Mouse (Mus musculus) adrenal gland, postnatal 4 days (tissue): ENCODE measurements at regions not wholly inside any gene's neighbourhood (a gene's known extent, or its start where the extent isn't known, plus 50 kb on each side); places are given as distances from the start of the nearest gene placed in this dataset.
"Not testable (repeated sequence)": the region's sequence is repeated elsewhere in the genome, so short reads cannot be mapped to it uniquely, and the experiment has no call there.

Source experiments
- DNase-seq, 2 experiments: peaks; one replicate each; pipeline ENCODE4 v3.0.0; 2021 to 2022; ENCODE audit warnings: low spot score in 2 of 2, mixed read lengths in 2 of 2

DNA sequence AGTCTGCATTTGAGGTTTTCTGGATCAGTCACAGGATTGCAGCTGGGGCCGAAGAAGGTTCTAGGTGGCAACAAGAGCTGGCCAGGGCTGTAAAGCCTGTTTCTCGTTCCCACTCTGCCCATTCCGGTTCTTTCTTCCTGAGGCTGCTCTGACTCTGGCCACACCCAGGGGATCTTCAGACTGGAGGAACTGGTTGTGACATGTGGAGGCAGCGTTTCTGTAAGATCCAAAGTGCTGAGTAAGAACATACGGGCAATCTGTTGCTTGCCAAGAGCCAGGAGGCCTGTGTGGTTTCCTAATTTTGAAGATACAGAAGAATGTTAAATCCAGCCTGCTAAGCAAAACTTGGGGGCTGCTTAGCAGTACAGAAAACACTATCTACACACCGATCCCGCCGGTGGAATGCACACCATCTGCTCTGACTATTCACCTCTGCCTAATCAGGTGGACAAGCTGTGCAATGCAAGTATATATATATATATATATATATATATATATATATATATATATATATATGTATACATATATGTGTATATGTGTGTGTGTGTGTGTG is 99.3 kb upstream of the Bmp2k start:
- no peak for DNase-seq

GRCm38 (mm10) chr5:96898695-96899094 is 98.8 kb upstream of the Bmp2k start:
- DNase-seq = no peak

DNA sequence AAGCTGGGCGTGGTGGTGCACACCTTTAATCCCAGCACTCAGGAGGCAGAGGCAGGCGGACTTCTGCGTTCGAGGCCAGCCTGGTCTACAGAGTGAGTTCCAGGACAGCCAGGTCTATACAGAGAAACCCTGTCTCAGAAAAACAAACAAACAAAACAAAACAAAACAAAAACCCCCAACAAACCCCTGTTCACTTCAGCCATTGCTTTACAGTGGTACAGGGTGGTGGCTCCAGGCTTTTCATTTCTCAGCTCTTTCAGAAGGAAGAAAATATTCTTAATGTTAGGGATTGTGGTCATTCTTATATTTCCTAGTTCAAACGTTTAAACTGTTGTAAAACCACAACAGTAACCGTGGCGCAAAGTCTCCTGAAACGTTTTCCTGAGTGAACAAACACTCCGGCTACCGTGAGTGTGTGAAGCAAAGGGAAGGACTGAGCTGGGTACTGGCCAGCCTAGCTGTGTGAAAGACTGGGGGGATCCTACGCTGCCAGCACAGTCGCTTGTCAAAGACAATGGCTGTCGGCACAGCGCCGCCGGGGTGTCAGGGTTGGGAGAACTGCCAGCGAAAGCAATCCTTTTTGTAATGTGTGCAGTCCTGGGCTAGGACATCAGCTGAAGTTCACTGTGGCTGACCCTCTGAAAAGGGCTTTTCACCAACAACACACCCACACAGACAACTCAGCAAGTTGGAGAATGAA is 91.8 kb upstream of the Bmp2k start:
- DNase-seq = no peak

GRCm38 (mm10) chr5:96908371-96908770 is 89.1 kb upstream of the Bmp2k start:
- DNase-seq = not testable (repeated sequence)

- no peak for DNase-seq
Observed at GRCm38 (mm10) chr5:96909218-96909617, 88.3 kb upstream of the Bmp2k start.

DNA sequence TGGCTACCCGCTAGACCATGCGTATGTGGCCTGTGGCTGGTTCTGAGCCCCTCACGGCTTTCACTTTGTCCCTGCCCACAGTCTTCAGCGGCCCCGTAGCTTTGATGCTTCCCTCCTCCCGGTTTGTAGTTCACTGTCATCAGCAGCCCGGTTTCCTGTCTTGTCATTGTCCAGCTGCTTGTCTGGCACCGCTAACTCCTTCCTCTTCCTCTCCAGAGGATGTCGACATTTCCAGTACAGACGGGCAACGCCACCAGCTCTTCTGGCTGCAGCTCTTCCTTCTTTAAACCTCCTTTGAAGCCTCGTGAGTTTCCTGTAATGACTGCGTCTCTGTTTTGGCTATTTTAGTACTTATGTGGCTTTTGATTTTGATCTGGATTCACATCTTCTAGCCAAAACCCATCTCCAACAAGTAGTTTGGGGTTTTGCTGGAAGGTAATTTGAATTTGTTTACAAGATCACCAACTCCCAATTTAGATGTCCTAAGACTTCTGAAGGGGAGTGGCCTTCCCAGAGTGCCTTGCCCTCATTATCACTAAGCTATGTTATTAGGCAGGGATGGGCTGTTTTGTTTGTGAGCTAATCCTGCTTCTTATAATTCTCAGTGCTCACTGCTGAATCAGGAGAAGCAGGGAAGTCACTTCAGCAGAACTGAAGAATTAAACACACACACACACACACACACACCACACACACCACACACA is 85.8 kb upstream of the Bmp2k start:
- DNase-seq = peak in 1 of 2 experiments; percentile 16

GRCm38 (mm10) chr5:96912254-96912635 is 85.2 kb upstream of the Bmp2k start:
- no peak for DNase-seq

DNA sequence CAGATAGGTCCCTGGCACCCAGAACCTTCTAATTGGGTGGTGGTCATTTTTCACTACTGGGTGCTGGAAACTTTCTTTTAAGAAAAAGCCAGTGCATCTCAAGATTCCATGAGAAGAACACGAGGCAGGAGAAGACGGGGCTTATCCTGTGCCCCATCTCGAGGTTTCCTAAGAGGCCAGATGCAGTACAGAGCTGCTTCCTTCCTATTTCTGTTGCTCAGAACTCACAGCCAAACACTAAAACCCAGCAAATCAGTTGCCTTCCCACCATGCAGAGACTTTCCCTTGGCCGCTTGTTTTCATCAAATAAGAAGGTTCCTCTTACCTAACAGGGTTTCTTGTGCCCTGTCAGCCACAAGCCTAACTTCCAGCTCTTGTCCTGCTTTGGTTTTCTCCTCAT is 84.7 kb upstream of the Bmp2k start:
- DNase-seq = no peak

DNA sequence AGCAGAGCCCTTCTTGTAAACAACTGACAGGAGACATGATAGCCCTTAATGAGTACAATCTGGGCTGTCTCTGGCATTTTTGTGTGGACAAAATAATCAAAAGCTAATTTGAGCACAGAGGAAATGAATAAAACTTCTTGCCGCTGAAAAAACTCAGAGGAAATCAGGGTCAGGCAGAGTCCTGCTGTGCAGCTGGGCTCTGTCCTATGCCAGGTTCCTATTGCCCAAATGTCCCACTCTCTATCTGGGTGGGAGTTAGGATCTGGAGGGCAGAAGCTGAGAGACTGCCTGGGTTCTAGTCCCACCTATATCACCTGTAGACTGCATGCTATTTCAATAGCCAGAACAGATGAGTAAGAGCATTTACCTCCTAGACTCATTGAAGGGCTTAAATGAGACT is 83.8 kb upstream of the Bmp2k start:
- no peak for DNase-seq

- no peak for DNase-seq
Observed at GRCm38 (mm10) chr5:96914696-96915404, 82.6 kb upstream of the Bmp2k start.

DNA sequence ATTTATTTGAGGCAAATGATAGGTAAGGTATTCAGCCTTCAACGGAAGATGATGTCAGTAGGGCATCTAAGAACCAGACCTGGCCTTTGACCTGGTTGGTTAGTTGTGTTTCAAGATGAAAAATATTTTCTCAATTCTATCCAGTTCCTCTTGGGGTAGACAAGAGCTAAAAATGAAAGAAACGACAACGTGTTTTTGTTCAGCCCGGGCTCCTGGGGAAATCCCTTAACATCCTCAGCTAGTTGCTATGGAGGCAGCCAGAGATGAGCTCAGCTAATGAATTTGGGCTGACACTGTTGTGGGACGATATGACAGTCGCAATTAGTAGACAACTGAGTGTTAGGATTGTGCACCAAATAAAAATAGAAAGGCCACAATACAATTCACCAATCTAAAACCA is 80.6 kb upstream of the Bmp2k start:
- no peak for DNase-seq

GRCm38 (mm10) chr5:96917596-96918258 is 79.8 kb upstream of the Bmp2k start:
- DNase-seq = no peak

DNA sequence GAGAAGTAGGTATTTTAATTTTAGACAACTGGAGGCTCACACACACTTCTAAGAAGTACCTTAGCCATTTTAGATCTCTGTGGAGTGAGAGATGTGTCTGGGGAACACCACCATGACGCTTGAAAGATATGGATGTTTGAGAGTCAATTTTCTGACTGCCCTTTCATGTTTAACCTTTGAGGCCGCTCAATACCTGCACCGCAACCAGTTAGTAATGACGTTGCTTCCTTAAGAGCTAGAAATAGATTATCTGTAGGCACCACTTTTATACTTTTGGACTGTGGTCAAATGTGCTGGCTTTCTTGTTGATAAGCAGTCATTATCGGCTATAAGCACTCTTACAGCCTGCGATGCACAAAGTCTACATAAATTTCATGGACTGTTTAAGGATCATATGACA is 78.3 kb upstream of the Bmp2k start:
- no peak for DNase-seq

DNA sequence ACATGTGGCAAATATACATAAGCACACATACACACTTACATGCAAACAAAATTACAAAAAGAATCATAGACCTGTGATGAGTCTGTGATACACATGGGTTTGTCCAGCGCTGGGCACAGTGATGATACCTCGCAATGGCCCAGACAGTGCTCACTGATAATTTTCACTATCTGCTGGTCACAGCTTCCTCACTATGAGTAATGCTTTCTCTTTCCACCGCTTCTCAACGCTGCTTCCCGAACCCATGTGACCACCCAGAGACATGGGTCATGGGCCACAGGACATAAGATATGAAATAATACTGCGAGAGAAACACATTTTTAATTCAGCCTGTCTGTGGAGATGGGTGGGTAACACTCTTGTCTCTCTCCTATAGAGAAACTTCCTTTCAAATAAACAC is 76.5 kb upstream of the Bmp2k start:
- DNase-seq = no peak

- no peak for DNase-seq
Observed at GRCm38 (mm10) chr5:96921511-96921910, 76.0 kb upstream of the Bmp2k start.

DNA sequence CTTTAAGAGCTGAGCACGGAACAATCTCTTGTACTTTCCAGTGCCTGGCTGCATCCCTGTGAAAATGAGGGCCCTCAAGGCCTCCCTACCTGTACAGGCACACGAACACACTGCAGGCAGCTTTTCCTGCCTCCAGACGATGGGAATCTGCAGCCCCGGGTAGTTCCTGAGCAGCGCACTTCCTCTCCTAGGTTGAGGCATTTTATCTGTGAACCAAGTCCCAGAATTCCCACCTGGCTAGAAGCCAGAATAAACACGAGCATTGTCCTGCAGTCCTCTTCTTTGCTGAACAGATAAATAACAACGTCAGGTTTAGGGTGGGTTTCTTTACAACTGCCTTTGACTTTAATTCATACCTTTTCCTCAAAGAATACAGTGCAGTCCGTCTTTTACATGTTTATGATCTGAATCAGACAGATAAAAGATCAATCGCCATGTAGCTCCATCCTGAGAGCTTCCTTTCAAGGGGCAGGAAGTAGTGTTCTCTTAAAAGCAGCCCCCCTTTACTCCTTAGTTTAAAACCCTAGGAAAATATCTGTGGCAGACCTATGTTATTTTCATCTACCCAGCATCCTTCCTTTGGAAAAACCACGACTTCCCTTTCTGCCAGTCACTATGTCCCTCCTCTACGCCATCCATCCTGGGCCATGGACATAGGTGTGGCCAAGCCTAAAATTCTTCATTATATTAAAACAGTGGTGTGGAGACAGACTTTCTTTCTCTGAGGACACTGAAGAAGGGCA is 75.3 kb upstream of the Bmp2k start:
- DNase-seq = no peak

DNA sequence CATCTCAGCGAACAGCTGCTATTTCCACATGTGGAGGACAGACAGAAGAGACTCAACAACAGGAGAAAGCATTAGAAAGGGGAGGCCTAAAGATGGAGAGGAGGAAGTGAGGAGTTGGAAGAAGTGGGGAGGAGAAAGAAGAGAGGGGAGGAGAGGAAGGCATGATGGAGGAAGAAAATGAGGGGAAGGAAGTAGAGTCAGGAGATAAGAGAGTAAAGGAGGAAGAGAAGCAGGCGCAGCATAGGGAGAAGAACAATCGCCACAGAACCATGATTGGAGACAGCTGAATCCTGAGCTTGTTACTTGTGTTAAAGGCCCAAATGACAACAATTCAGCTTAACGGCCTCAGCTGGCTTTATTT is 74.8 kb upstream of the Bmp2k start:
- no peak for DNase-seq

DNA sequence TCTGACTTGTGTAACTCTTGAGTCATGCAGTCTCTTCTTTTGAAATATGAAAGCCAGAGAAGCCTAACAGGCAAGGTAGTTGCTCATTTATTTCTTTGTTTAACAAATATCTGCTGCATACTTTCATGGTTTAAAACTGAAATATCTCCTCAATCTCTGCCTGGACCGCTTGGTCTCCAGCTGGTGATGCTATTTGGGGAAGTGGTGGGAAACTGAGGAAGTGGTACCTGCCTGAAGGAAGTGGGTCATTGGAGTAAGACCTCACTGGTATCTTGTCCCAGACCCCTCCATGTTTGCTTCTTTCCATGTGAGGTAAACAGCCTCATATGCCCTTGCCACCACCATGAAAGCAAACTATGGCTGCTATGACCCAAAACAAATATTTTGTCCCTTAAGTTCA is 74.0 kb upstream of the Bmp2k start:
- no peak for DNase-seq

GRCm38 (mm10) chr5:96924736-96925429 is 72.6 kb upstream of the Bmp2k start:
- no peak for DNase-seq

DNA sequence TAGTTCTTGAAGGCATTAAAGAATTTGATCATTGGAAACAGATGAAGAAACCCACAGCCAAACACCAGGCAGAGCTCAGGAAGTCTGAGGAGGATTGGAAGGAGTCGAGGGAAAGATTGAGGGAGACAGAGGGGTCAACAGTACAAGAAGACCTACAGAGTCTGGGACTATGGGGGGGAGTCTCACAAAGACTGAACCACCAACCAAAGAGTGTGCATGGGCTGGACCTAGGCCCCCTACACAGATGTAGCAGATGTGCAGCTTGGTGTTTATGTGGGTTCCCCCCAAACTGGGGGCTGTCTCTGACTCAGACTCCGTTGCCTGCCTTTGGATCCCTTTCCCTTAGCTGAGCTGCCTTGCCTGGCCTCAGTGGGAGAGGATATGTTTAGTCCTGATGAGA is 71.5 kb upstream of the Bmp2k start:
- no peak for DNase-seq
